Mouse (Mus musculus) frontal cortex, postnatal 14 days (tissue): ENCODE data around the gene Fzd2.
A peak's percentile ranks its signal among the peaks of the same experiment; 100 is the strongest.
"Not testable (repeated sequence)": the region's sequence is repeated elsewhere in the genome, so short reads cannot be mapped to it uniquely, and the experiment has no call there.

Experiments
- DNase-seq, 2 experiments: peaks; one replicate each; pipeline ENCODE4 v3.0.0; 2022; ENCODE audit warnings: low spot score in 2 of 2

The Fzd2 gene

GRCm38 (mm10) chr11:102604010-102604584 is at the start of gene Fzd2:
Gene Fzd2 (plus strand): TSS chr11:102604396.
- peak; percentile 57 to 69 for DNase-seq

- no peak for DNase-seq
Observed at GRCm38 (mm10) chr11:102555400-102556030, 48.7 kb upstream of the Fzd2 start.

GRCm38 (mm10) chr11:102556031-102556715 is 48.0 kb upstream of the Fzd2 start, which contains the start of gene Gpatch8:
Gene Gpatch8 (minus strand): TSS chr11:102556392.
- DNase-seq: peak; percentile 93 to 95

GRCm38 (mm10) chr11:102556716-102557074 is 47.5 kb upstream of the Fzd2 start:
- no peak for DNase-seq

GRCm38 (mm10) chr11:102557386-102557785 is 46.8 kb upstream of the Fzd2 start:
- no peak for DNase-seq

GRCm38 (mm10) chr11:102558704-102559103 is 45.5 kb upstream of the Fzd2 start:
- no peak for DNase-seq

- DNase-seq: not testable (repeated sequence)
Observed at GRCm38 (mm10) chr11:102564952-102565671, 39.1 kb upstream of the Fzd2 start.

- no peak for DNase-seq
Observed at GRCm38 (mm10) chr11:102565741-102566140, 38.5 kb upstream of the Fzd2 start.

GRCm38 (mm10) chr11:102566290-102566689 is 37.9 kb upstream of the Fzd2 start:
- no peak for DNase-seq

GRCm38 (mm10) chr11:102567157-102567556 is 37.0 kb upstream of the Fzd2 start:
- no peak for DNase-seq

GRCm38 (mm10) chr11:102567723-102568122 is 36.5 kb upstream of the Fzd2 start:
- no peak for DNase-seq

GRCm38 (mm10) chr11:102568191-102568590 is 36.0 kb upstream of the Fzd2 start:
- DNase-seq: no peak

GRCm38 (mm10) chr11:102568756-102569377 is 35.3 kb upstream of the Fzd2 start:
- no peak for DNase-seq

- peak; percentile 32 to 77 for DNase-seq
Observed at GRCm38 (mm10) chr11:102572866-102573663, 31.1 kb upstream of the Fzd2 start.

- no peak for DNase-seq
Observed at GRCm38 (mm10) chr11:102575034-102575433, 29.2 kb upstream of the Fzd2 start.

GRCm38 (mm10) chr11:102576050-102576754 is 28.0 kb upstream of the Fzd2 start:
- DNase-seq: no peak

- peak in 1 of 2 experiments; percentile 50 for DNase-seq
Observed at GRCm38 (mm10) chr11:102578341-102579118, 25.7 kb upstream of the Fzd2 start.

GRCm38 (mm10) chr11:102579165-102580033 is 24.8 kb upstream of the Fzd2 start, which contains the start of gene Gm11627:
Gene Gm11627 (minus strand): TSS chr11:102579461.
- DNase-seq: peak; percentile 20 to 40

- DNase-seq: no peak
Observed at GRCm38 (mm10) chr11:102580034-102580330, 24.2 kb upstream of the Fzd2 start.
